Mouse (Mus musculus) CH12.LX (cell line): ENCODE results near the gene Phex. TPM values are rescaled to one million over a fixed set of nuclear protein-coding genes. Genes with fewer than 3 reads are reported as not detected.

Source experiments
- DNase-seq: peaks from one replicate; pipeline ENCODE4 v3.0.0-alpha.2; 2013; ENCODE audit errors: extremely low read depth
- H3K27ac ChIP-seq: 2 replicates; pipeline ENCODE4 v1.5.1; 2012; ENCODE audit warnings: low read depth, mild to moderate bottlenecking, control low read depth, moderate library complexity; ENCODE audit not compliant: insufficient read depth
- H3K27me3 ChIP-seq: replicated peaks from 2 replicates; pipeline ENCODE3; 2012; ENCODE audit warnings: inconsistent platforms
- H3K36me3 ChIP-seq, 2 experiments: replicated peaks in 1 of 2; 2 replicates each; pipeline versions ENCODE3 to v1.6.1; 2012; ENCODE audit warnings: inconsistent platforms in 1 of 2, low read length in 1 of 2, mild to moderate bottlenecking in 1 of 2, mixed read lengths in 1 of 2, moderate library complexity in 1 of 2; ENCODE audit not compliant: control insufficient read depth in 1 of 2, insufficient read depth in 1 of 2
- H3K4me1 ChIP-seq, 2 experiments: 2 replicates each; pipeline ENCODE4 v1.6.1; 2012; ENCODE audit warnings: inconsistent platforms in 1 of 2, moderate library complexity in 1 of 2; ENCODE audit not compliant: insufficient read depth in 2 of 2, control insufficient read depth in 1 of 2
- H3K4me2 ChIP-seq: 2 replicates; pipeline ENCODE4 v1.6.1; 2012; ENCODE audit warnings: low read depth, mild to moderate bottlenecking, control low read depth; ENCODE audit not compliant: poor library complexity, insufficient read depth, severe bottlenecking
- H3K4me3 ChIP-seq, 3 experiments: fragments of 150-350 bp in 1 of 3; sonication (generic) in 1 of 3; replicated peaks in 1 of 3; 2 replicates each; pipeline versions ENCODE3 to v1.5.1; 2011 to 2012; ENCODE audit warnings: low read depth in 2 of 3, low read length in 2 of 3, mild to moderate bottlenecking in 2 of 3, moderate library complexity in 2 of 3, control low read depth in 1 of 3, improper control_type of control experiment in 1 of 3, inconsistent platforms in 1 of 3, mixed read lengths in 1 of 3; ENCODE audit not compliant: poor library complexity in 1 of 3
- H3K79me2 ChIP-seq: replicated peaks from 2 replicates; pipeline ENCODE4 v1.6.1; 2012; ENCODE audit warnings: mild to moderate bottlenecking, moderate library complexity; ENCODE audit not compliant: control insufficient read depth, poor library complexity, insufficient read depth, severe bottlenecking; ENCODE audit errors: extremely low read depth
- H3K9ac ChIP-seq: 2 replicates; pipeline ENCODE4 v1.6.1; 2012; ENCODE audit warnings: low read depth, mild to moderate bottlenecking, control low read depth, moderate library complexity; ENCODE audit not compliant: insufficient read depth
- H3K9me3 ChIP-seq: replicated peaks from 2 replicates; pipeline ENCODE3; 2012; ENCODE audit warnings: low read length, inconsistent platforms, mixed read lengths
- BHLHE40 ChIP-seq: IDR thresholded peaks from 2 replicates; pipeline ENCODE4 v1.6.1; 2011; ENCODE audit warnings: mild to moderate bottlenecking, low read depth, low read length, improper control_type of control experiment
- CHD1 ChIP-seq: IDR thresholded peaks from 2 replicates; pipeline ENCODE4 v1.6.1; 2012; ENCODE audit warnings: low read depth, low read length, improper control_type of control experiment, inconsistent platforms
- CHD2 ChIP-seq: IDR thresholded peaks from 2 replicates; pipeline ENCODE4 v1.6.1; 2011; ENCODE audit warnings: low read length, improper control_type of control experiment
- CTCF ChIP-seq, 2 experiments: IDR thresholded peaks in 1 of 2; conservative IDR thresholded peaks in 1 of 2; 2 replicates each; pipeline ENCODE4 v1.5.1; 2011 to 2012; ENCODE audit warnings: low read depth in 2 of 2, low read length in 2 of 2, improper control_type of control experiment in 1 of 2, inconsistent platforms in 1 of 2, mild to moderate bottlenecking in 1 of 2, moderate library complexity in 1 of 2
- EP300 ChIP-seq: IDR thresholded peaks from 2 replicates; pipeline ENCODE4 v1.6.1; 2011; ENCODE audit warnings: low read length, improper control_type of control experiment
- IRF4 ChIP-seq: IDR thresholded peaks from 2 replicates; pipeline ENCODE4 v1.6.1; 2014; ENCODE audit warnings: low read depth, mild to moderate bottlenecking, inconsistent platforms, low read length, improper control_type of control experiment
- MXI1 ChIP-seq: IDR thresholded peaks from 2 replicates; pipeline ENCODE4 v1.6.1; 2011; ENCODE audit warnings: mild to moderate bottlenecking, low read depth, low read length, improper control_type of control experiment
- NRF1 ChIP-seq: IDR thresholded peaks from 2 replicates; pipeline ENCODE4 v1.6.1; 2014; ENCODE audit warnings: low read depth, mild to moderate bottlenecking, inconsistent platforms, low read length, improper control_type of control experiment, moderate library complexity
- RAD21 ChIP-seq: IDR thresholded peaks from 2 replicates; pipeline ENCODE4 v1.6.1; 2011; ENCODE audit warnings: low read depth, mild to moderate bottlenecking, low read length, improper control_type of control experiment, moderate library complexity
- RCOR1 ChIP-seq: conservative IDR thresholded peaks from 2 replicates; pipeline ENCODE4 v1.6.1; 2012; ENCODE audit warnings: low read depth, mild to moderate bottlenecking, inconsistent platforms, low read length, improper control_type of control experiment
- TBP ChIP-seq: conservative IDR thresholded peaks from 2 replicates; pipeline ENCODE4 v1.6.1; 2011; ENCODE audit warnings: low read depth, low read length, improper control_type of control experiment
- TCF12 ChIP-seq: IDR thresholded peaks from 2 replicates; pipeline ENCODE4 v1.6.1; 2014; ENCODE audit warnings: low read depth, mild to moderate bottlenecking, inconsistent platforms, low read length, improper control_type of control experiment
- USF1 ChIP-seq: IDR thresholded peaks from 2 replicates; pipeline ENCODE4 v1.6.1; 2014; ENCODE audit warnings: low read depth, mild to moderate bottlenecking, inconsistent platforms, low read length, improper control_type of control experiment
- ZMIZ1 ChIP-seq: IDR thresholded peaks from 2 replicates; pipeline ENCODE4 v1.6.1; 2012; ENCODE audit warnings: low read depth, mild to moderate bottlenecking, inconsistent platforms, low read length, improper control_type of control experiment
- ZNF384 ChIP-seq: IDR thresholded peaks from 2 replicates; pipeline ENCODE4 v1.6.1; 2012; ENCODE audit warnings: low read depth, low read length, improper control_type of control experiment, inconsistent platforms
- dilution Hi-C: fragments of 300-500 bp; cut with MboI; formaldehyde crosslinking; loops from 2 replicates; pipeline ENCODE4 v1.14.3; 2020; ENCODE audit warnings: low sequenced_read_pairs; ENCODE audit not compliant: extremely low pct_unique_long_range_greater_than_20kb, extremely low pct_ligation_motif_present
- in situ Hi-C: fragments of 300-500 bp; cut with MboI; formaldehyde crosslinking; loops from 3 replicates; pipeline ENCODE4 v1.14.3; 2019; ENCODE audit warnings: low sequenced_read_pairs, low pct_ligation_motif_present, low pct_unique_long_range_greater_than_20kb, mixed read lengths
- polyA plus RNA-seq: library from polyadenylated mRNA; unstranded; fragments of >175 nt; gene quantifications from 2 replicates; pipeline ENCODE4 v1.2.1, GENCODE M21; 2012; ENCODE audit warnings: low read depth; ENCODE audit not compliant: insufficient read length
- total RNA-seq, 2 experiments: library from RNA; depleted of rRNA; stranded (reverse); fragments of 300-350 nt in 1 of 2; fragments of >200 nt in 1 of 2; gene quantifications; 2 replicates each; pipeline ENCODE4 v1.2.3; 2012 to 2014

Gene Phex
- total and polyA plus RNA-seq, 3 experiments = 0.07 to 0.17 (median 0.09) TPM

GRCm38 (mm10) chrX:157306796-157307405, 108.2 kb downstream of the Phex start:
- dilution Hi-C loops = no loop called here
- no peak overlapping the region for H3K4me2 ChIP-seq
- TF ChIP-seq TBP (no peak), CTCF (conservative IDR thresholded peaks at IDR 0.05 in 1 of 2, IDR thresholded peaks at IDR 0.05 in 1 of 2; ENCODE audit: low read depth in 2 of 2, low read length in 2 of 2) (no peak), EP300 (no peak)
- TF ChIP-seq, all 38 proteins: peak for 0

DNA sequence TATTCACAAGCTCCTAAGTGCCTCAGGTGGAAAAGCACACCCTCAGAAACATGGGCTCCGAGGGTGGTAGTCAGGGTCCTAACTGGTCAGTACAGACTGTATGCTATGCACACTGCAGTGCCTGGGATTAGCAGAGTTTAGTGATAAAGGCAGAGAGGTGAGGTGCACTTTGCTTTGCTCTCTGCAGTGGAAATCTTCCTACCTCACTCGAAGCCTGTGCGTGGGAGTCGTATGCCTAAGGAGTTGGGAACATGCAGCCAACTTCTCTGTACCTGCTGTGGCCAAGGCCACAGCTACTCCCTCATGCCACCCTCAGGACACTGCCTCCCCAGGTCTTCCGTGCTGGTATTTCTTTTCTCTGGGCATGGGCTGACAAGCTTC, 109.3 kb downstream of the Phex start:
- H3K9ac ChIP-seq = no peak overlapping the region
- H3K4me1 ChIP-seq = peaks cover 0 to 5% of the 10 kb centered on the region in 2 experiments; a peak in 1 of 4 replicates
- H3K4me2 ChIP-seq = no peak overlapping the region
- no peak for DNase-seq
- H3K36me3 ChIP-seq = no peaks in the 10 kb centered on the region
- dilution Hi-C loops (no loop called here), in situ Hi-C loops (no loop called here)
- no peak overlapping the region for H3K27ac ChIP-seq
- H3K79me2 ChIP-seq = no peaks in the 10 kb centered on the region
- TF ChIP-seq TCF12 (no peak), NRF1 (no peak), USF1 (no peak)
- H3K27me3 ChIP-seq = no peaks in the 10 kb centered on the region
- H3K4me3 ChIP-seq = no peak overlapping the region
- H3K9me3 ChIP-seq = no peaks in the 10 kb centered on the region

More at GRCm38 (mm10) chrX:157306796-157307405, 108.2 kb downstream of the Phex start:
- Histone ChIP-seq H3K9me3 (no peaks in the 10 kb centered on the region), H3K9ac (no peak overlapping the region), H3K27me3 (no peaks in the 10 kb centered on the region), H3K79me2 (no peaks in the 10 kb centered on the region), H3K4me3 (no peak overlapping the region), H3K27ac (no peak overlapping the region), H3K36me3 (no peaks in the 10 kb centered on the region), H3K4me1 (peaks cover 0 to 5% of the 10 kb centered on the region in 2 experiments; a peak in 1 of 4 replicates)
- DNase-seq = no peak
- in situ Hi-C loops = no loop called here

DNA sequence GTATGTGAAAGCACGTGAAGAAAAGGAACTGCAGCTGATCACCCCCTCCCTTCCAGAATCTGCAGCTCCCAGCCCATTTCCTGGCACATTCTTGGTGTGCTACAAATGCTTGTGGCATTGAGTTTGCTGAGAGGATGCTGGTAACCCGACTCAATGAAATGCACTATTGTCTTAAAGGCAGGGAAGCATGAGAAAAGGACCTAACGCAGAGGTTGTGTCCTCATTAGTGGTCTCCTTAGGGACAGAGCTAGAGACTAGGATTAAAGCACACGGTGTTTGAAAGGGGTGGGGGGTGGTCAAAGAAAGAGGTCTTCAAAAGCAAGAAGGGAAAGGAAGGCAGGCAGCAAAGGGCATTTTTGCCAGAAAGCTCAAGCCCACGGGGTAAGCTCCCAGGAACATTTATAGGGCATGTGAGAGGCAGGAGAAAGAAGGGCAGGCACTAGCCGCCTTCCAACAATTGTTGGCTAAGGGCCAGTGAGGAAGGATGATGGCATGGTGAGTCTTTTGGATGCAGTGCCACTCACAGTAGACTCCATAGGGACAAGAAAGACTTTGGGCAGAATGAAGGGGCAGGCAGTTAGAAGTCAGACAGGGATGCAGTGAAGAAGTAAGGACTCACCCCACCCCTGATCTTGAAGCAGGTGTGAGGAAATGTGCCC, 109.8 kb downstream of the Phex start:
- H3K4me1 ChIP-seq = peaks cover 0 to 4% of the 10 kb centered on the region in 2 experiments; a peak in 1 of 4 replicates
- DNase-seq = no peak
- dilution Hi-C loops = no loop called here
- H3K27me3 ChIP-seq = no peaks in the 10 kb centered on the region
- H3K79me2 ChIP-seq = no peaks in the 10 kb centered on the region
- H3K4me3 ChIP-seq = no peak overlapping the region
- H3K27ac ChIP-seq = no peak overlapping the region
- in situ Hi-C loops = no loop called here
- no peaks in the 10 kb centered on the region for H3K9me3 ChIP-seq
- no peak for TF ChIP-seq ZMIZ1
- no peak for TF ChIP-seq ZNF384
- TF ChIP-seq CHD1 = no peak
- TF ChIP-seq RAD21 = no peak
- no peak for TF ChIP-seq IRF4
- no peak for TF ChIP-seq CHD2
- TF ChIP-seq MXI1 = no peak
- TF ChIP-seq BHLHE40 = no peak
- no peak for TF ChIP-seq RCOR1
- no peak overlapping the region for H3K9ac ChIP-seq
- no peak overlapping the region for H3K4me2 ChIP-seq
- no peaks in the 10 kb centered on the region for H3K36me3 ChIP-seq
